Mouse (Mus musculus) kidney, postnatal 10 days (tissue): ENCODE data around the gene Elovl3.
A peak's percentile ranks its signal among the peaks of the same experiment; 100 is the strongest.
"Not testable (repeated sequence)": the region's sequence is repeated elsewhere in the genome, so short reads cannot be mapped to it uniquely, and the experiment has no call there.

Experiments
- DNase-seq: peaks from one replicate; pipeline ENCODE4 v3.0.0; 2021; ENCODE audit warnings: mixed read lengths

Elovl3 gene

DNA sequence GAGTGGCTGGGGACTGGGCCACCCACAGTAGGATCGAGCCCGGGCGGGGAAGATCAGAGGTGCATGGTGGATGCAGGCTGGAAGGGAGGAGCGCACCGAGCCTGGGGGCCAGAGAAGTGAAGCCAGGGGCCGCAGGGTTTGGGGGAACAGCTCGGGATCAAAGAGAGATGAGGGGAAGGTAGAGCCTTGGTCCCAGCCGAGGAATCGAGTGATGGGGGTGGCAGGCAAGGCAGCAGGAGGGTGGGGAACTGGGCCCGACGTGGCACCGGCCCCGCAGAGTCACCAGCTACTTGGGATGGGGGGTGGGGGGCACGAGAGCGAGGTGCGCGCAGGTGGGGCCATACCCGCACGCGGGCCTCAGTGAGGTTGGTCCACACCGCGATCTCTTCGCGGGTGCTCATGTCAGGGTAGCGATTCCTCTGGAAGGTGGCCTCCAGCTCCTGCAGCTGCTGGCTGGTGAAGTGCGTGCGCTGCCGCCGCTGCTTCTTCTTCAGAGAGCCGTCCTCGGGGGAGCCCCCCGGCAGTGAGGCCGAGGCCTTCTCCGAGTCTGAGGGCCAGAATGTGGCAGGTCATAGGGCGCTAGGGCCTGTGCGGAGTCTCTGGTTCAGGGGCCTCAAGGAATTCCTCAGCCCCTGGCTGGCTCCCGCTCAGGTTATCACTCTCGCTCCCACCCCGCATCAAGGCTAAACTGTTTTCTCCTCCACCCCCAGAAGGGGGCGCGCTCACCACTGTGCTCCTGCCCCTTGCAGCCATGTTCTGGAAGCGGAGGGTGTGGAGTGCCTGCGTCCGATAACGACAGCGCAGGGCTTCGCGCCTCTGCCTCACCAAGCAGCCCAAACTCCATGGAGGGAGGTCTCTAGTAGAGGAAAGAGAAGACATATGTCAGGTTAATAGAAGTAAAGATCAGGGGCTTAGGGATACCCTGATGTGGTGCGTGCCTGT lies 5.2 kb downstream of the Elovl3 start:
- peak; percentile 78 for DNase-seq

DNA sequence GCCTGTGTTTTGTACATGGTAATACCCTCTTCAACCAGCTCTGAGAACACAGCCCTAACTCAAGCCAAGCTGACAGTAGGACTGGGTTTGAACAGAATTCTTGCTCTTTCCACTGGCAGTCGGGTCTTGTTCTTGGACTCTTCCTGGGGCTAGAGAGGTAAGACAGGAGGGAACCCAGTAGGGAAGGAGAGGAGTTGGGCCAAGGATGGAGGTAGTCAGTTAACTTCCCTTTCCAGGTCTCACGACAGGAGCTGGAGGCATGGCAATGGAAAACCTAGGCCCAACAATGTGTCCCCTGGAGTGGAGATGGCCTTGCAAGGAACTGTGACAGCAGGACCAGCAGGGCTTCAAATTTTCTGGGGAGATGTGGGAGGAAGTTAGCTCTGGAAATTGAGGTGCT lies 8.6 kb downstream of the Elovl3 start:
- DNase-seq, result no peak

DNA sequence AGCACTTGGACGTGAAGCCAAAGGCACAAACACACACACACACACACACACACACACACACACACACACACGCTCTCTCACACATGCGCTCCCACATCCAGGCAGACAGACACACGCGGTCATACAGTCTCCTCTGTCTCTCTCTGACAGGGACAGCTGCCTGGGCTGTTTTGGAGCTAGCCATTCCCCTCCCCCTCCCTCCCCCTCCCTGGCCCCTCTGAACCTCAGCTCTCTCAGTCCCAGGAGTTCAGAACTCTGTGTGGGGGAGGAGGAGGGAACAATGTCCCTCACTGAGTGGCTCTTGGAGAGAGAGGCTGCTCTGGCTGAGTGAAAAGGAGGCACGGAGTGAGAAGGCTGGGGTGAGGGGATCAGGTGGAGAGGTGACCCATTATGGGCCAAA lies 9.4 kb downstream of the Elovl3 start:
- DNase-seq, result peak; percentile 18

DNA sequence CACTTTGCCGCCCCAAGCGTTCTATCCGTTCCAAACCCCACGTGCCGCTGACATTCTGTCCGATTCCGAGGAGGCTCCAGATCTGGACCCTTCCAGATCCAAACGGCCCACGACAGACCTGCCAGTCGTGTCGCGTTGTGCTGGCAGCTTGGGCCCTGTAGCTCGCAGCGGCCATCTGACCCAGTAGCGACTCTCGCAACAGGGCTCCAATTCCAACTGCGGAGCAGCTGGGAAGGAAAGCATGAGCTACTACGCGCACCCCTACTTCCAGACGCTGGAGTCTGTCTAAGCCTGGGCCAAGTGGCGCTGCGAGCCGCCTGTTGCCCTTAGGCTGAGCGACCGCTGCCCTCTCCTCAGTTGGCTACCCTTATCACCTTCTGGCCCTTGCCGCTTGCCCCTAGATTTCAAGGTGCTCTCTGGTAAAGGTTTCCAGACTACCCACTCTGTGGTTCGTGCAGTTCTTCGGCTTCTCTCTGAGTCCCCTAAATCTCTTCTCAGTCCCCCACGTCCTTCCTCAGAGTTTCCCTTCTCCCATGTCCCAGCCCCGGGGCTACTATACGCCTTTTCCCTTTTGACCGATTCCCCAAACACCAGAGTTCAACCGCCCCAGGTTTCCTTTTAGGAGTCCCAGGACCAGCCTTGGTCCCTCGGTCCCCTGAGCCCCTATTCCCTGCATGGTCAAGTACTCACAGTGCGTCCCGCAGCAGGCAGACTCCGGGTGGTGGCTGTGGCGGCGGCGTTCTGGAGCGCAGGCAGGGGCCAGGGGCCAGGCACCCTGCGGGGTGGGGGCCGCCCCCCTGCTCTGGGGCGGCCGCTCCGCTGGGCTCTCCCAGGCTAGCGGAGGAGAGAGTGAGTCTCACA lies 16.0 kb downstream of the Elovl3 start, which contains the start of gene Pitx3:
Gene Pitx3 (minus strand): TSS at position 816 of the 861 bp plus-strand sequence.
- peak; percentile 46 for DNase-seq

DNA sequence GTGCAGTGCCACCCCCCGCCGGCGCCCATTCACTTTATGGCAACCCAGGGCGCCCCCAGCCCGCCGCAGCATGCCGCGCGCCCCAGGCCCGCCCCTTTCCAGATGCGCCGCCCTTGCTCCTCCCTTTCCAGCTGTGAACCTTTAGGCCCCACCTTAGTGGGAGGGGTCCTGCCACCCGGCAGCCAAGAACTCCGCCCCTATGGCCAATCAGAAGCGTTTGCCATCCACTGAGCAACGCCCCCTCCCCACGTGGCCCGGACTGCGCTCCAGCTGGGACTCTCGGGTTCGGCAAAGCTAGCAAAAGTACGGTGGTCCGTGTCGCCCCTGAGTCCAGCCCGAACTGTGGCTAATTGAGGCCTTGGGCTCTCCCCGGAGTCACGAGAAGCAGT lies 16.7 kb downstream of the Elovl3 start:
- DNase-seq, result peak; percentile 93

DNA sequence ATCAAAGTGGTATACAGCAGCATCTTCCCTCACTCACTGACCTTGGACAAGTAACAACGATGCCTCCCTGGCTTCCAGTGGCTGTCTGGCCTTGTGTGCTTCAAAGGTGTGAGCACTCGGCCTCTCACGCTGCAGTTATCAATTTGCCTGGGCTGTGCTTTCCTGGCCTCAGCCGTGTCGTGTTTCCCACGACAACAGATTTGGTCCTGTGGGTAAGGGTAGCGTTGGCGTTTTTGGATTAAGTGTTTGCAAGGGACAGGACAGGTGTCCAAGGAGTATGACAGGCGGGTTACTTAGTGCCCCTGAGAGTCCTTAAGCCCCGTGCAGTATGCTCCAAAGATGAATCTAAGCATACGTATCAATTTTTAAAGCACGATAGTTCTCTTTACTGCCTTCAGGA lies 17.4 kb downstream of the Elovl3 start:
- no peak for DNase-seq

DNA sequence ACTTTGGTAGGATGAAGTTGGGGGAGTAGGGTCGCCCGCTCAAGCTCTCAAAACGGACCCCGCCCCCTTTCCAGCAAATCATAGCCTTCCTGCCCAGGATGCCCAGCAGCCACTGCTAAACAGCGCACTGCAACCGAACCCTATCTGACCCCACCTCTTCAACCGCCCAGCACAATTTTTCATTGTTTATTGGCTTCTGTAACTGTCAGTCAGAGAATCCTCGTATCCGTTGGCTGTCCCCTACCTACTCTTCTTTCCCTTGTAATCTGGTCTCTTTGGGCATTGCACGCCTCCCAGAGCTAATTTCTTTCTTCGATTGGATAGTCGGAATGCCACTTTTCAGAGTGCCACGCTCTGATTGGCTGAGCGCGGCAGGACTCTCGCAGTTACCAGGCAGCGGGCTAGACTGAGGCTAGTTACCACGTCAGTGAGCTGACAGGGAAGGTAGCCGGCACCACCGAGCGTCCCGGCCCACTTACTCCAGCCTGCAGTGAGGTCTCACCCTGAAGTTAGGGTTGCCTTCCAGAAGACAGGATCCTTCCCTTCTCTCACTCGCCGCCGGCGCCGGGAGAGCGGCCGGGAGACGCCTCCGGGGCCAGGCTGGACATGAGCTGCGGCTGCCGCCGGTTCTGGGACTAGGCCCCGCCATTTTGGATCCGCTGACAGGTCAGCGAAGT lies 20.6 kb downstream of the Elovl3 start, which contains the start of gene Gbf1:
Gene Gbf1 (plus strand): TSS at position 383 of the 677 bp plus-strand sequence.
- peak; percentile 95 for DNase-seq

DNA sequence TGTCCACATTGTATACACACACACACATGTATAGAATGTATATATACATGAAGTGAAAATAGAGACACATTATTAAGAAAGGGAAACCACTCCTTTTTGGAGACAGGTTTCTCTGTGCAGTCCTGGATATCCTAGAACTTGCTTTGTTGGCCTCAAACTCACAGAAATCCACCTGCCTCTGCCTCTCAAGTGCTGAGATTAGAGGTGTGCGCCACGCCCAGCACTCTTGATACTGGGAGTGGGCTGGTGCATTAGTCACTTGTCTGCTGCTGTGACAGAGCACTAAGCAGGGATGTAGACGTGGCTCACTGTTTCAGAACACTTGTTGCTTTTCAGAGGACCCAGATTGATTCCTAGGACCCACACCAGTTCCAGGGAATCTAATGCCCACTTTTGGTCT lies 34.3 kb downstream of the Elovl3 start:
- no peak for DNase-seq

DNA sequence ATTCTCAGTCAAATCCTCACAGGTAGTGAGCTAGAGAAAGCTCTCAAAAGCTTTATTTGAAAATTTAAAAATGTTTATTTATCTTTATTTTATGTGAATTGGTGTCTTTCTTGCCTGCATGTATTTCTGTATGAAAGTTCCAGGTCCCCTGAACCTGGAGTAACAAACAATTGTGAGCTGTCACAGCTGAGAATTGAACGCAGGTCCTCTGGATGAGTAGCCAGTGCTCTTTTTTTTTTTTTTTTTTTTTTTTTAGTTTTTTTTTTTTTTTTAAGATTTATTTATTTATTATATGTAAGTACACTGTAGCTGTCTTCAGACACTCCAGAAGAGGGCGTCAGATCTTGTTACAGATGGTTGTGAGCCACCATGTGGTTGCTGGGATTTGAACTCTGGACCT lies 35.5 kb downstream of the Elovl3 start:
- not testable (repeated sequence) for DNase-seq

DNA sequence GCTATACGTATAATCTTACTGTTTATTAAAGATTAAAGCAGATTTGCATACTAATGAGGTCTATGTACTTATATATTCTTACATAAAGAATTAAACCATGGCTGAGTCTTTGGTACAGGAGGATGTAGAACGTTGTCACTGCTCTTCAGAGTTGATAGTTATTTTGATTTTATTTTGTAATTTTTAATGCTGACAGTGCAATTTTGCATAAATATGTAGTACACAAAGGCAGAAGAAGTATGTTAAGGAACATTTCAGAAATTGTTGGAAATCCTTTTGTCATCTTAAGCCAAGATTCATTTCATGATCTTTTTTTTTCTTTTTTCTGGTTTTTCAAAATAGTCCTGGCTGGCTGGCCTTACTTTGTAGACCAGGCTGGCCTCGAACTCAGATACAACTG lies 37.7 kb downstream of the Elovl3 start:
- no peak for DNase-seq

DNA sequence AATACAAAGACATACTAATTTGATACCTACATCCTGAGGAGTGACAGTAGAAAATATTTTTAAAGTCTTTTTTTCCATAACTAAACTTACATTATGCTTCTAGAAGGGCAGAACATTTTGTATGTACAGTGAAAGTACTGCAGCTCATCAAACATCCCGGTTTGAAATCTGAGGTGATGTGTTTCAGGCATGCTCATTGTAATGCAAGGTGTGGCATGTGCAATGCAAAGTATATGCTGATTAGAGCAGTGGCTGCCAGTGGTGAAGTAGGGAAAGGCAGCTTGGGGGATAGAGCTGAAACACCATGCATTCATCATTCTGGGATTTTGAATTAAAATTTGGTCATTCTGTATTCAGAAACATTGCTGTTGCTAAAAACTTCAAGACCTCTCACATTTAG lies 38.2 kb downstream of the Elovl3 start:
- DNase-seq, result no peak

DNA sequence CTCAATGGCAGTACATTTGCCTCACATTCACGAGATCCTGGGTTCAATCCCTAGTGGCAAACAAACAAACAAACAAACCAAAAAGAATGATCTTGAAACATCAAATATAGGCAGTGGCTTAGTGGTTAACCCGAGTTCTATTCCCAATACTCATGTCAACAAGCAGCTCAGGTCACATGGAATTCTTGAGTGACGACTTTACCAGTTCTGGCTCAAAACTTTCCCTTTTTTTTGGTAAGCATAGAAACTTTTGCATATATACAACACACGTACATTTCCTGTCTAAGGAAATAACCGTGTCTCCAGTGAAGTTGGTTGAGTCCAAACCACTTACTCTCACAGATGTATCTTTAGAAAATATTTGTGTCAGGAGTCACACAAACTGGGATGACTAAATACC lies 40.8 kb downstream of the Elovl3 start:
- no peak for DNase-seq

DNA sequence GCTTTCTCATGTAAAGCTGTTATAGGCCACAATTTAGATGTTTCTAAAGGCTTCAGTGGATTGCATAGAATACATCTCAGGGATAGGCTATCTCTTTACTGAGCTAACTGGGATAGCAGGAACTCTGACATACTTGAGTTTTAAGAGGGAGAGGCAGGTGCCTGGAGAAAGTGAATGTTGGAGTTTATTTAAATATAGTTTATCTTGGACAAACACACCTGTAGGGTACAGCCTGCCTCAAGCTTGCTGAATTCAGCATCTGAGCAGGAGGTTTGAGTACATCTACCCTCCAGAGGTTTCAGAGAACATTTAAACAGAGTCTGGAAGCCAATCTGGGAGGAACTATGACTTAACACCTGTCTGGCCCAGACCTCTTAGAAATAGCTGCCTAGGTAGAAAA lies 43.5 kb downstream of the Elovl3 start:
- no peak for DNase-seq

DNA sequence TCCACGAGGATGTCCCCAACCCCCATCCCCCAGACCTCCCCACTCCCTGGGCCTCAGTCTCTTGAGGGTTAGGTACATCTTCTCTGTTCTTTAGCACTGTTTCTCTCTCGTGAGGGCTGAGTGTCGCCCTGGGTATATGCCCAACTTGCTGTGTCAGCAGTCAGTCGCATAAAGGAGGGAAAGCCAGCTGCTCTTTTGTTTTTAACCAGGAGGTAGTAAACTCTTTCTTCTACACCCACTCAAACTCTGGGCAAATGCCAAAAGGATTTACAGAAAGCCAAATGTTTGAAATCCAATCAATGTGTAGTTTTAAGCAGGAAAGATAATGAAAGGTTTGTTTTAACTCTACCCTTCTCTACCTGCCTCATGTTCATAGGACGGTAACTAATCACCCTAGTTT lies 45.3 kb downstream of the Elovl3 start:
- no peak for DNase-seq

DNA sequence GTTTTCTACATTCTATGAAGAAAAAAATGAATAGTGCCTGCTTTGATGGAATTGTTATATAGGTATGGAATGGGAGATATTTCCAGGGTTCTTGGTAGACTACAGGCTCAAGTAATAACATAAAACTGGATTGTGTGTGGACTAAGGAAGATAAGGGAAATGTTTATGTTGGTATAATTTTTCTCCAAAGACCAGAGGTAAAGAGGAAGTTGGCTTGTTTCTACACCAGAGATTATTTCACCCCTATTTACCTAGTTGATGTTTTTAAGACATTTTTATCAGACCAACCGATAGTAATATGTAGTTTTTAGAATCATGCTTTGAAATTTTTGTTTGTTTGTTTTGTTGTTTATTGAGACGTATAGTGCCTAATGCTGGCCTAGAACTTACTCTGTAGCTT lies 48.6 kb downstream of the Elovl3 start:
- DNase-seq, result no peak

DNA sequence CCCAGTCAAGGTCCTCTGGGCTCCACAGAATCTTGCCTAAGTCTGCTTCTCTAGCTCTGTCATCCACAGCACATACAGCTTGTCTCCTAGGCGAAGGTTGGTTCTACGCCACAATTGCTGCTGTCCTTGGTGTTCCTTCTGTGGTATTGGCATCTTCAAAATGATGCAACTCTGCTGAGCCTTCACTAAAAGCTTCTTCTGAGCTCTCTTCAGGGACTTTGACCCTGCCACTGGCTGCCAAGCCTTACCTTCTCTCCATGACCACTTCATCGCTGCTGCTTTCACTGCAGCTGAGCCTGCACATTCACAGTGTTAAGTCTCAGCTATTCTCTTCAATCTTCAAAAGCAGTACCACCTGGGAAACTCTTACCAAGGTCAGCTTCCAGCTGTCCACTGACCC lies 50.5 kb downstream of the Elovl3 start:
- peak; percentile 28 for DNase-seq
